Mouse (Mus musculus): ENCODE measurements around the gene Sult6b2.

The Sult6b2 gene

GRCm38 (mm10) chr6:142779045-142779811 is 25.1 kb downstream of the Sult6b2 start:
- DNase-seq (ENCODE audit: low spot score in 2 of 2) = peak; percentile 65 to 71

- no peak for DNase-seq (ENCODE audit: low spot score in 2 of 2)
Measured at GRCm38 (mm10) chr6:142776935-142777334, 27.4 kb downstream of the Sult6b2 start.

GRCm38 (mm10) chr6:142773566-142773965 is 30.7 kb downstream of the Sult6b2 start:
- no peak for DNase-seq (ENCODE audit: low spot score in 2 of 2)

GRCm38 (mm10) chr6:142771643-142772042 is 32.7 kb downstream of the Sult6b2 start:
- DNase-seq (ENCODE audit: low spot score in 2 of 2) = no peak

GRCm38 (mm10) chr6:142769896-142770295 is 34.4 kb downstream of the Sult6b2 start:
- no peak for DNase-seq (ENCODE audit: low spot score in 2 of 2)

GRCm38 (mm10) chr6:142767305-142767704 is 37.0 kb downstream of the Sult6b2 start:
- DNase-seq (ENCODE audit: low spot score in 2 of 2) = no peak

- DNase-seq (ENCODE audit: low spot score in 2 of 2) = no peak
Measured at GRCm38 (mm10) chr6:142764933-142765332, 39.4 kb downstream of the Sult6b2 start.

GRCm38 (mm10) chr6:142759633-142760032 is 44.7 kb downstream of the Sult6b2 start:
- no peak for DNase-seq (ENCODE audit: low spot score in 2 of 2)

GRCm38 (mm10) chr6:142758562-142758961 is 45.7 kb downstream of the Sult6b2 start:
- DNase-seq (ENCODE audit: low spot score in 2 of 2) = no peak

GRCm38 (mm10) chr6:142757976-142758375 is 46.3 kb downstream of the Sult6b2 start:
- no peak for DNase-seq (ENCODE audit: low spot score in 2 of 2)

- DNase-seq (ENCODE audit: low spot score in 2 of 2) = no peak
Measured at GRCm38 (mm10) chr6:142757334-142757965, 46.9 kb downstream of the Sult6b2 start.

GRCm38 (mm10) chr6:142756507-142757333 is 47.6 kb downstream of the Sult6b2 start, which contains the start of gene Cmas:
TSS of gene Cmas (plus strand) at chr6:142756686.
- peak; percentile 93 for DNase-seq (ENCODE audit: low spot score in 2 of 2)

- DNase-seq (ENCODE audit: low spot score in 2 of 2) = no peak
Measured at GRCm38 (mm10) chr6:142752331-142753246, 51.7 kb downstream of the Sult6b2 start.

GRCm38 (mm10) chr6:142751365-142751764 is 52.9 kb downstream of the Sult6b2 start:
- DNase-seq (ENCODE audit: low spot score in 2 of 2) = no peak

GRCm38 (mm10) chr6:142748057-142748708 is 56.1 kb downstream of the Sult6b2 start:
- DNase-seq (ENCODE audit: low spot score in 2 of 2) = no peak

GRCm38 (mm10) chr6:142747165-142747564 is 57.1 kb downstream of the Sult6b2 start:
- DNase-seq (ENCODE audit: low spot score in 2 of 2) = no peak

GRCm38 (mm10) chr6:142746765-142747164 is 57.5 kb downstream of the Sult6b2 start:
- no peak for DNase-seq (ENCODE audit: low spot score in 2 of 2)

GRCm38 (mm10) chr6:142745484-142745883 is 58.8 kb downstream of the Sult6b2 start:
- no peak for DNase-seq (ENCODE audit: low spot score in 2 of 2)

- DNase-seq (ENCODE audit: low spot score in 2 of 2) = no peak
Measured at GRCm38 (mm10) chr6:142743193-142743592, 61.1 kb downstream of the Sult6b2 start.

- DNase-seq (ENCODE audit: low spot score in 2 of 2) = no peak
Measured at GRCm38 (mm10) chr6:142741763-142742162, 62.5 kb downstream of the Sult6b2 start.

- DNase-seq (ENCODE audit: low spot score in 2 of 2) = no peak
Measured at GRCm38 (mm10) chr6:142738637-142739036, 65.7 kb downstream of the Sult6b2 start.
